Mouse (Mus musculus) ES-E14 (cell line): ENCODE data around the gene Fzr1. TPM values are rescaled to one million over a fixed set of nuclear protein-coding genes. Genes with fewer than 3 reads are reported as not detected.

ENCODE experiments used
- DNase-seq: peaks from one replicate; pipeline ENCODE4 v3.0.0-alpha.2; 2013; ENCODE audit warnings: low read depth, low spot score
- H3K27ac ChIP-seq: 2 replicates; pipeline ENCODE4 v1.5.1; 2012; ENCODE audit warnings: low read depth, mild to moderate bottlenecking, low read length, moderate library complexity, mixed read lengths; ENCODE audit not compliant: poor library complexity, insufficient read depth, severe bottlenecking
- H3K36me3 ChIP-seq: 2 replicates; pipeline ENCODE4 v1.6.1; 2012; ENCODE audit warnings: mild to moderate bottlenecking, low read length, moderate library complexity, mixed read lengths; ENCODE audit not compliant: control insufficient read depth, poor library complexity, insufficient read depth, severe bottlenecking
- H3K4me1 ChIP-seq, 2 experiments: fragments of 150-350 bp in 1 of 2; sonication (generic) in 1 of 2; 2 replicates each; pipeline ENCODE4 v1.6.1; 2012; ENCODE audit warnings: low read length in 2 of 2, mild to moderate bottlenecking in 1 of 2, mixed read lengths in 1 of 2; ENCODE audit not compliant: control insufficient read depth in 2 of 2, insufficient read depth in 2 of 2, poor library complexity in 1 of 2
- H3K4me3 ChIP-seq, 2 experiments: fragments of 150-350 bp in 1 of 2; sonication (generic) in 1 of 2; 2 replicates each; pipeline ENCODE4 v1.5.1; 2012; ENCODE audit warnings: low read length in 2 of 2, low read depth in 1 of 2, mild to moderate bottlenecking in 1 of 2, mixed read lengths in 1 of 2; ENCODE audit not compliant: insufficient read depth in 1 of 2, poor library complexity in 1 of 2, severe bottlenecking in 1 of 2
- H3K9ac ChIP-seq: 2 replicates; pipeline ENCODE4 v1.6.1; 2012; ENCODE audit warnings: low read depth, mild to moderate bottlenecking, low read length, mixed read lengths; ENCODE audit not compliant: poor library complexity, insufficient read depth, severe bottlenecking
- H3K9me3 ChIP-seq: fragments of 150-350 bp; sonication (generic); 2 replicates; pipeline ENCODE4 v1.6.1; 2012; ENCODE audit warnings: low read depth, mild to moderate bottlenecking, low read length; ENCODE audit not compliant: control insufficient read depth, insufficient read depth
- CHD2 ChIP-seq: IDR thresholded peaks from 2 replicates; pipeline ENCODE4 v1.6.1; 2014; ENCODE audit warnings: mild to moderate bottlenecking, low read depth, low read length, inconsistent platforms
- HCFC1 ChIP-seq: IDR thresholded peaks from 2 replicates; pipeline ENCODE4 v1.6.1; 2012; ENCODE audit warnings: low read length, inconsistent platforms, borderline replicate concordance; ENCODE audit not compliant: insufficient read depth
- MAFK ChIP-seq: IDR thresholded peaks from 2 replicates; pipeline ENCODE4 v1.6.1; 2014; ENCODE audit warnings: mild to moderate bottlenecking, low read depth, low read length, inconsistent platforms; ENCODE audit not compliant: insufficient read depth
- ZC3H11A ChIP-seq: IDR thresholded peaks from 2 replicates; pipeline ENCODE4 v1.6.1; 2012; ENCODE audit warnings: low read depth, mild to moderate bottlenecking, inconsistent platforms, low read length, borderline replicate concordance
- ZNF384 ChIP-seq: IDR thresholded peaks from 2 replicates; pipeline ENCODE4 v1.6.1; 2012; ENCODE audit warnings: low read depth, low read length, inconsistent platforms
- in situ Hi-C, 2 experiments: fragments of 600-800 bp; cut with MboI; formaldehyde crosslinking; loops; one replicate each; pipeline ENCODE4 v1.15.1; 2025; ENCODE audit warnings: low sequenced_read_pairs in 2 of 2, inconsistent platforms in 1 of 2; ENCODE audit not compliant: unreplicated experiment in 2 of 2
- total RNA-seq: library from RNA; depleted of rRNA; stranded (reverse); fragments of 300-350 nt; gene quantifications from 2 replicates; pipeline ENCODE4 v1.2.3, GENCODE M21; 2012; rRNA removed

Fzr1 gene
- total RNA-seq: 63.0 and 94.5 TPM in 2 replicates

- DNase-seq: no peak
- in situ Hi-C loops: no loop called here
- Histone ChIP-seq H3K36me3 (peaks cover 19% of the 10 kb centered on the region; the same call in 1 of the 2 replicates), H3K4me1 (peaks cover 6% of the 10 kb centered on the region in 2 experiments; a peak in 2 of 4 replicates), H3K4me3 (peak within 1 kb of the TSS; percentile 78 to 87), H3K9ac (peak within 1 kb of the TSS; percentile 91), H3K9me3 (no peaks in the 10 kb centered on the region), H3K27ac (peak within 1 kb of the TSS; percentile 61)
- TF ChIP-seq MAFK: no peak
- TF ChIP-seq CHD2: no peak
- no peak for TF ChIP-seq ZC3H11A
- TF ChIP-seq HCFC1: no peak
- TF ChIP-seq ZNF384: no peak
These were observed at the start of gene Fzr1 for GRCm38 (mm10) chr10:81377793-81378552. Gene Fzr1, minus strand, starts transcription at chr10:81378516.

- Histone ChIP-seq H3K4me1 (peaks cover 4 to 33% of the 10 kb centered on the region in 2 experiments; a peak in 3 of 4 replicates), H3K27ac (no peak overlapping the region), H3K9ac (no peak overlapping the region), H3K9me3 (no peaks in the 10 kb centered on the region), H3K4me3 (no peak overlapping the region), H3K36me3 (no peaks in the 10 kb centered on the region)
- no peak for DNase-seq
- in situ Hi-C loops: no loop called here
- TF ChIP-seq HCFC1 (no peak), ZNF384 (no peak), MAFK (no peak), CHD2 (no peak), ZC3H11A (no peak)
These were observed 49.6 kb upstream of the Fzr1 start for GRCm38 (mm10) chr10:81427804-81428506.

- peak overlapping the region in 1 of 2 experiments; percentile 73; a peak in 2 of 4 replicates for H3K4me3 ChIP-seq
- no peak for DNase-seq
- TF ChIP-seq CHD2: no peak
- no peak for TF ChIP-seq MAFK
- no peak for TF ChIP-seq HCFC1
- no peak for TF ChIP-seq ZC3H11A
- no peak for TF ChIP-seq ZNF384
- H3K9ac ChIP-seq: 0 out of 2 replicates have a peak overlapping the region, but pooled peaks have one; percentile 58
- in situ Hi-C loops: no loop called here
- H3K36me3 ChIP-seq: no peaks in the 10 kb centered on the region
- H3K9me3 ChIP-seq: no peaks in the 10 kb centered on the region
- H3K4me1 ChIP-seq: peaks cover 4 to 29% of the 10 kb centered on the region in 2 experiments; a peak in 3 of 4 replicates
- H3K27ac ChIP-seq: no peak overlapping the region
These were observed 49.0 kb upstream of the Fzr1 start for GRCm38 (mm10) chr10:81427327-81427726.

- Histone ChIP-seq H3K4me3 (peak overlapping the region; percentile 70 to 73), H3K9ac (peak overlapping the region; percentile 58; the same call in 1 of the 2 replicates), H3K36me3 (no peaks in the 10 kb centered on the region), H3K27ac (no peak overlapping the region), H3K4me1 (peaks cover 4 to 29% of the 10 kb centered on the region in 2 experiments; a peak in 3 of 4 replicates), H3K9me3 (no peaks in the 10 kb centered on the region)
- no peak for DNase-seq
- no peak for TF ChIP-seq CHD2
- TF ChIP-seq MAFK: no peak
- TF ChIP-seq HCFC1: no peak
- no peak for TF ChIP-seq ZC3H11A
- no peak for TF ChIP-seq ZNF384
- in situ Hi-C loops: no loop called here
These were observed 48.6 kb upstream of the Fzr1 start for GRCm38 (mm10) chr10:81426897-81427296.
